Comparison of ENCODE assay signal across 9 mouse cellular contexts in genomic region chr5:113930648-113931609, GRCm38 (mm10). TPM values are rescaled to one million over a fixed set of nuclear protein-coding genes. Genes with fewer than 3 reads are reported as not detected.
DNase-seq lines count a peak whose midpoint lies in the region; ATAC-seq lines count a peak whose summit lies in the region.
"Had no signal": no experiment of that assay in that cellular context is flagged by ENCODE, and none has a peak within 500 bp of the region (broad histone marks: within the 10 kb centered on the region; RNA-seq: fewer than 3 reads in every experiment).

No protein-coding gene starts in this region.

- no peak overlapping the region for H3K9ac ChIP-seq in intestine, embryonic 15.5 days

- peaks cover 14% of the 10 kb centered on the region for H3K4me1 ChIP-seq in intestine, embryonic 15.5 days (replicated peaks)

- DNase-seq in ovary, adult 18-20 months (ENCODE audit: low spot score), result peak; percentile 55
- DNase-seq in ovary, postnatal 10 days (ENCODE audit: low spot score), result no peak
- DNase-seq in embryo, embryonic 10.5 days (ENCODE audit: low spot score), result peak; percentile 78
- peak; percentile 86 to 93 for DNase-seq in heart, adult 18-20 months
- peak; percentile 86 to 89 for DNase-seq in lung, adult 18-20 months
- DNase-seq in natural killer cell, adult 2 months (ENCODE audit: low spot score in 2 of 2), result peak; percentile 26 to 60

- H3K4me3 ChIP-seq in intestine, embryonic 15.5 days (replicated peaks), result no peak overlapping the region
- H3K4me3 ChIP-seq: left cerebral cortex, adult 2 months had no signal

- peak; percentile 65; the same call in 1 of the 2 replicates for ATAC-seq in intestine, embryonic 15.5 days
- no peak for ATAC-seq in erythroid progenitor cell, adult 5-6 weeks (replicated peaks; ENCODE audit: low FRiP score, poor library complexity, severe bottlenecking)

- peak overlapping the region; percentile 64 for H3K27ac ChIP-seq in intestine, embryonic 15.5 days
- H3K27ac ChIP-seq: left cerebral cortex, adult 2 months had no signal

- no peaks in the 10 kb centered on the region for H3K9me3 ChIP-seq in intestine, embryonic 15.5 days

- H3K27me3 ChIP-seq in intestine, embryonic 15.5 days (replicated peaks), result no peaks in the 10 kb centered on the region

- H3K36me3 ChIP-seq in intestine, embryonic 15.5 days, result no peaks in the 10 kb centered on the region

- WGBS in intestine, embryonic 15.5 days, result 37% methylated on average over 18 of the region's 18 CpGs

- H3K4me2 ChIP-seq in intestine, embryonic 15.5 days (replicated peaks), result peak overlapping the region; percentile 22; the same call in 1 of the 2 replicates

RNA-seq across cellular contexts. Expression of gene Coro1c, which starts 22.4 kb away (rescaled TPM):
- 10 to 100 TPM; 30.3 to 33.1 TPM for total RNA-seq in heart, adult 18-20 months (2021)
- 167 and 173 TPM in 2 replicates for polyA plus RNA-seq in intestine, embryonic 15.5 days (2015; fragmentation: Nextera tagmentation; extraction: Ambion mirVana)
- total RNA-seq in erythroid progenitor cell, adult 5-6 weeks (2015; ENCODE audit: low replicate concordance), result 32.7 and 52.3 TPM in 2 replicates
- total RNA-seq in erythroid progenitor cell, adult 5-6 weeks (2017; ENCODE audit: low replicate concordance), result 43.4 and 52.9 TPM in 2 replicates
